Mouse (Mus musculus): Measurements from ENCODE around the gene Pdpr. TPM values are rescaled to one million over a fixed set of nuclear protein-coding genes. Genes with fewer than 3 reads are reported as not detected.
"Not testable (repeated sequence)": the region's sequence is repeated elsewhere in the genome, so short reads cannot be mapped to it uniquely, and the experiment has no call there.

The Pdpr gene
- total and polyA plus RNA-seq, 3 experiments = 8.3 to 11.6 (median 8.3) TPM

DNA sequence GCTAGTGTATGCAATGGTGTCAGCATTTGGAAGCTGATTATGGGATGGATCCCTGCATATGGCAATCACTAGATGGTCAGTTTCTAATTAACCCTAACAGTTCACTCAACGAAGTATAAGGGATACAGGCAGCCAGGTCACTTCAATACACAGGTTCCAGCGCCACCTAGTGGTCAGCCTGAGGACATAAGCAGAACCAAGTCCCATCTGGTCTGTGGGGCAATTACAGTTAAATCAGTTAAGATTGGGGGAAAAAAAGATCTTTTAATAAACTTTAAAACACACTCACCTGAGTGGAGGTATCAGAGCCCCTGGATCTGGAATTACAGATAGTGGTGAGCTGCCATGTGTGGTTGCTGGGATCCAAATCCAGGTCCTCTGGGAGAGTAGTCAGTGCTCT is 4.3 kb upstream of the Pdpr start:
- H3K4me2 ChIP-seq (ENCODE audit: insufficient read depth, low read depth, poor library complexity, severe bottlenecking) = no peak overlapping the region
- H3K79me2 ChIP-seq (replicated peaks; ENCODE audit: control insufficient read depth, extremely low read depth, insufficient read depth, poor library complexity, severe bottlenecking) = no peaks in the 10 kb centered on the region
- dilution Hi-C loops (cut with MboI; ENCODE audit: extremely low pct_ligation_motif_present, extremely low pct_unique_long_range_greater_than_20kb, low sequenced_read_pairs) (no loop called here), in situ Hi-C loops (cut with MboI; ENCODE audit: low pct_ligation_motif_present, low pct_unique_long_range_greater_than_20kb, low sequenced_read_pairs) (loop anchor here (25.0 kb wide), 1 partner anchor 453 kb away; no protein-coding TSS in a partner anchor)
- peak; percentile 83 for DNase-seq (ENCODE audit: extremely low read depth)
- H3K27me3 ChIP-seq (replicated peaks) = peaks cover 9% of the 10 kb centered on the region
- peaks cover 0 to 6% of the 10 kb centered on the region in 2 experiments; a peak in 2 of 4 replicates for H3K4me1 ChIP-seq (ENCODE audit: control insufficient read depth in 1 of 2, insufficient read depth in 2 of 2)
- no peak overlapping the region for H3K27ac ChIP-seq (ENCODE audit: insufficient read depth, low read depth)
- peaks cover 3% of the 10 kb centered on the region for H3K9me3 ChIP-seq (replicated peaks; ENCODE audit: low read length)
- no peak for TF ChIP-seq POLR2AphosphoS2 (IDR thresholded peaks at IDR 0.05; ENCODE audit: low read depth, low read length)
- TF ChIP-seq MAZ (IDR thresholded peaks at IDR 0.05; ENCODE audit: low read depth, low read length) = no peak
- TF ChIP-seq CTCF (conservative IDR thresholded peaks at IDR 0.05 in 1 of 2, IDR thresholded peaks at IDR 0.05 in 1 of 2; ENCODE audit: low read depth in 2 of 2, low read length in 2 of 2) = peak; percentile 72 to 89
- TF ChIP-seq MAX (IDR thresholded peaks at IDR 0.05; ENCODE audit: low read length) = no peak
- no peak for TF ChIP-seq NRF1 (IDR thresholded peaks at IDR 0.05; ENCODE audit: low read depth, low read length)
- no peak for TF ChIP-seq POLR2A (IDR thresholded peaks at IDR 0.05; ENCODE audit: low read depth, low read length)
- TF ChIP-seq JUN (IDR thresholded peaks at IDR 0.05; ENCODE audit: insufficient read depth, low read depth, low read length) = no peak
- TF ChIP-seq BHLHE40 (IDR thresholded peaks at IDR 0.05; ENCODE audit: low read depth, low read length) = no peak
- no peak; the same call in 1 of the 2 replicates for TF ChIP-seq NELFE (IDR thresholded peaks at IDR 0.05; ENCODE audit: low read depth, low read length)
- TF ChIP-seq SIN3A (IDR thresholded peaks at IDR 0.05; ENCODE audit: low read length) = 0 out of 2 replicates have a peak, but pooled peaks have one; percentile 39
- peak; percentile 78 for TF ChIP-seq SMC3 (IDR thresholded peaks at IDR 0.05; ENCODE audit: low read depth, low read length)
- TF ChIP-seq RAD21 (IDR thresholded peaks at IDR 0.05; ENCODE audit: low read depth, low read length) = peak; percentile 90
- no peak for TF ChIP-seq EP300 (IDR thresholded peaks at IDR 0.05; ENCODE audit: low read length)
- TF ChIP-seq UBTF (IDR thresholded peaks at IDR 0.05; ENCODE audit: low read depth, low read length) = no peak
- TF ChIP-seq ZC3H11A (IDR thresholded peaks at IDR 0.05; ENCODE audit: low read depth, low read length) = peak; percentile 40; the same call in 1 of the 2 replicates
- no peaks in the 10 kb centered on the region for H3K36me3 ChIP-seq (replicated peaks in 1 of 2; ENCODE audit: control insufficient read depth in 1 of 2, insufficient read depth in 1 of 2, low read length in 1 of 2)
- no peak overlapping the region for H3K9ac ChIP-seq (ENCODE audit: insufficient read depth, low read depth)
- H3K4me3 ChIP-seq (replicated peaks in 1 of 3; ENCODE audit: low read depth in 2 of 3, low read length in 2 of 3, poor library complexity in 1 of 3) = no peak overlapping the region

DNA sequence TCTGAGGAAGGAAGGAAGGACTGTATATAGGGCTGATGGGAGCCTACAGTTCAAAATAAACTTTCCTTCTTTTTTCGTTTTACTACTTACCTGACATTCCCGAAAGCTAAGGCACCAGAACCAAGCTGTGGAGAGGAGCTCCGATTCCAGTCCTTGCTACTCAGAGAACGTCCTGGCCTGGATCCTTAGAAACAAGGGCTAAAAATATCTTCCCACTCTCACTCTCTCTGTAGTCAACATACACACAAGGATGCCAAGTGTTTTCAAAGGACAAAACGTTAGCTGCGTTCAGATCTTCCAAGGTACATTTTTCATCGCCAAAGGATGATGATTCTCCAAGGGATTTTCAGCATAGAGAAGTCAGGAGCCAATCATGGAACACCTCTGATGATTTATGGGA is 2.7 kb upstream of the Pdpr start:
- Histone ChIP-seq H3K27me3 (replicated peaks) (peaks cover 9% of the 10 kb centered on the region), H3K9me3 (replicated peaks; ENCODE audit: low read length) (peaks cover 3% of the 10 kb centered on the region), H3K79me2 (replicated peaks; ENCODE audit: control insufficient read depth, extremely low read depth, insufficient read depth, poor library complexity, severe bottlenecking) (no peaks in the 10 kb centered on the region), H3K4me2 (ENCODE audit: insufficient read depth, low read depth, poor library complexity, severe bottlenecking) (no peak overlapping the region), H3K36me3 (replicated peaks in 1 of 2; ENCODE audit: control insufficient read depth in 1 of 2, insufficient read depth in 1 of 2, low read length in 1 of 2) (no peaks in the 10 kb centered on the region), H3K9ac (ENCODE audit: insufficient read depth, low read depth) (no peak overlapping the region), H3K4me1 (ENCODE audit: control insufficient read depth in 1 of 2, insufficient read depth in 2 of 2) (peaks cover 4 to 11% of the 10 kb centered on the region in 2 experiments; a peak in 3 of 4 replicates), H3K4me3 (replicated peaks in 1 of 3; ENCODE audit: low read depth in 2 of 3, low read length in 2 of 3, poor library complexity in 1 of 3) (no peak overlapping the region), H3K27ac (ENCODE audit: insufficient read depth, low read depth) (no peak overlapping the region)
- dilution Hi-C loops (cut with MboI; ENCODE audit: extremely low pct_ligation_motif_present, extremely low pct_unique_long_range_greater_than_20kb, low sequenced_read_pairs) = no loop called here
- in situ Hi-C loops (cut with MboI; ENCODE audit: low pct_ligation_motif_present, low pct_unique_long_range_greater_than_20kb, low sequenced_read_pairs) = loop anchor here (25.0 kb wide), 1 partner anchor 454 kb away; no protein-coding TSS in a partner anchor
- DNase-seq (ENCODE audit: extremely low read depth) = no peak
- TF ChIP-seq ETS1 (conservative IDR thresholded peaks at IDR 0.05; ENCODE audit: low read depth, low read length) (no peak), MAFK (IDR thresholded peaks at IDR 0.05; ENCODE audit: insufficient replicate concordance, low read length) (no peak), MAZ (IDR thresholded peaks at IDR 0.05; ENCODE audit: low read depth, low read length) (no peak), ZKSCAN1 (IDR thresholded peaks at IDR 0.05; ENCODE audit: borderline replicate concordance, low read depth, low read length) (no peak), NRF1 (IDR thresholded peaks at IDR 0.05; ENCODE audit: low read depth, low read length) (no peak), SMC3 (IDR thresholded peaks at IDR 0.05; ENCODE audit: low read depth, low read length) (no peak), CHD2 (IDR thresholded peaks at IDR 0.05; ENCODE audit: low read length) (no peak), EP300 (IDR thresholded peaks at IDR 0.05; ENCODE audit: low read length) (no peak), POLR2AphosphoS2 (IDR thresholded peaks at IDR 0.05; ENCODE audit: low read depth, low read length) (no peak), HCFC1 (IDR thresholded peaks at IDR 0.05; ENCODE audit: low read depth, low read length) (no peak), UBTF (IDR thresholded peaks at IDR 0.05; ENCODE audit: low read depth, low read length) (no peak)

DNA sequence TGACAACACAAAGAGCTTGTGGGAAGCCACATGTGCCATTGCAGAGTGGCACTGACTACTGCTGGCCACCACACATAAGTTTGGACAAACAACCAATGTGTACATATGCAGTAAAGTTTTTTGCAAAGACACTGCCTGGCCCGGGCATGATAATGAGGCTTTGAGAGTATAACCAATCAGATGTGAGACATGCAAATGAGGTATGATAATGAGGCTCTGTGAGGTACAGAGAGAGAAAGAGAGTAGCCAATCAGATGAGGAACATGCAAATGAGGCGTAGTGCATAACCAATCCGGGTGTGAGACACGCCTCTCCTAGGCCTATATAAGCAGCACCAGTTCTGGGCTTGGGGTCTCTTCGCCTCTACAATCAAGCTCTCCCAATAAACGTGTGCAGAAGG is 2.1 kb upstream of the Pdpr start, which contains the start of gene Clec18a:
TSS of gene Clec18a (minus strand) at position 101 of the 400 bp plus-strand sequence.
- H3K79me2 ChIP-seq (replicated peaks; ENCODE audit: control insufficient read depth, extremely low read depth, insufficient read depth, poor library complexity, severe bottlenecking); H3K9ac ChIP-seq (ENCODE audit: insufficient read depth, low read depth); DNase-seq (ENCODE audit: extremely low read depth); dilution Hi-C loops (cut with MboI; ENCODE audit: extremely low pct_ligation_motif_present, extremely low pct_unique_long_range_greater_than_20kb, low sequenced_read_pairs); H3K27me3 ChIP-seq (replicated peaks); H3K9me3 ChIP-seq (replicated peaks; ENCODE audit: low read length); H3K4me2 ChIP-seq (ENCODE audit: insufficient read depth, low read depth, poor library complexity, severe bottlenecking); H3K27ac ChIP-seq (ENCODE audit: insufficient read depth, low read depth); H3K4me3 ChIP-seq (replicated peaks in 1 of 3; ENCODE audit: low read depth in 2 of 3, low read length in 2 of 3, poor library complexity in 1 of 3); H3K36me3 ChIP-seq (replicated peaks in 1 of 2; ENCODE audit: control insufficient read depth in 1 of 2, insufficient read depth in 1 of 2, low read length in 1 of 2): not testable (repeated sequence)
- H3K4me1 ChIP-seq (ENCODE audit: control insufficient read depth in 1 of 2, insufficient read depth in 2 of 2) = peaks cover 4 to 11% of the 10 kb centered on the region in 2 experiments; a peak in 3 of 4 replicates
- in situ Hi-C loops (cut with MboI; ENCODE audit: low pct_ligation_motif_present, low pct_unique_long_range_greater_than_20kb, low sequenced_read_pairs) = loop anchor here (25.0 kb wide), 1 partner anchor 455 kb away; no protein-coding TSS in a partner anchor
